Mouse (Mus musculus): ENCODE data around the gene Ackr2.

Gene Ackr2

DNA sequence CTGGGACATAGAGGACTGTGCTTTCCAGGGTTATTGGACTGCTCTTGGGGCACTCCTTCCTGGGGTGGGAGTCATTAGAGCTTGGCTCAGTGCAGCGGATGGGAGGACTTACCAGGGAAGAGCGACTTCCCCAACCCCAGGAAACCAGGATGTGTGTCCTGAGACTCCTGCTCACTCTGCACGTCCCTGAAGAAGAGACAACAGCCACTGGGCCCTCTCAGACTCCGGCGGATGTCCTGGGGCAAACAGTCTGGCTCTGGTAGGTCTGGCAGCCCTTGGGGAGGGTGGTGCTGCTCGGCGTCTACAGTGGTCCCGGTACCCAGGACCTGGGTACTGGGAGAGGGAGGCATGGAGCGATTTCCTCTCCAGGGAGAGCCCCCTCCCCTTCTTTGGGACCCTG lies at the start of gene Ackr2:
Gene Ackr2, plus strand, starts transcription at position 111 of the 400 bp plus-strand sequence.
- DNase-seq (ENCODE audit: inconsistent age in 2 of 2, low spot score in 1 of 2), result peak in 1 of 2 experiments; percentile 26

DNA sequence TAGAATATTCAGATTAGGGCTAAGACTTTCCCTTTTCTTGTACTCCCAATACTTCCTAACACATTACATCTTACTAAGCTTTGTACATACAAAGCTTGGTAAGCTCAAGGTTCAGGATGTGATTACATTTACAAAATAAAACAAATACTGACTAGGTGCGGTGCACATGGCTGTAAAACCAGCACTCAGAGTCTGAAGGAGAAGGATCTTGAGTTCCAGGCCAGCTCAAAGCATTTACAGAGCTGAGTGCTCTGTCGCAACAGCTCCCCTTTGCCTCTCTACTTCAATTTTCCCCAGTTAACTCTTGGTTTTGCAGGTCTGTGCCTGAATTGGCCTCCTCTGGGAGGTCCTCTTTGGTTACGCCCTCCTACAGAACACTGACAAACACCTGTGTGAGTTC lies 43.9 kb upstream of the Ackr2 start:
- DNase-seq (ENCODE audit: inconsistent age in 2 of 2, low spot score in 1 of 2), result no peak

DNA sequence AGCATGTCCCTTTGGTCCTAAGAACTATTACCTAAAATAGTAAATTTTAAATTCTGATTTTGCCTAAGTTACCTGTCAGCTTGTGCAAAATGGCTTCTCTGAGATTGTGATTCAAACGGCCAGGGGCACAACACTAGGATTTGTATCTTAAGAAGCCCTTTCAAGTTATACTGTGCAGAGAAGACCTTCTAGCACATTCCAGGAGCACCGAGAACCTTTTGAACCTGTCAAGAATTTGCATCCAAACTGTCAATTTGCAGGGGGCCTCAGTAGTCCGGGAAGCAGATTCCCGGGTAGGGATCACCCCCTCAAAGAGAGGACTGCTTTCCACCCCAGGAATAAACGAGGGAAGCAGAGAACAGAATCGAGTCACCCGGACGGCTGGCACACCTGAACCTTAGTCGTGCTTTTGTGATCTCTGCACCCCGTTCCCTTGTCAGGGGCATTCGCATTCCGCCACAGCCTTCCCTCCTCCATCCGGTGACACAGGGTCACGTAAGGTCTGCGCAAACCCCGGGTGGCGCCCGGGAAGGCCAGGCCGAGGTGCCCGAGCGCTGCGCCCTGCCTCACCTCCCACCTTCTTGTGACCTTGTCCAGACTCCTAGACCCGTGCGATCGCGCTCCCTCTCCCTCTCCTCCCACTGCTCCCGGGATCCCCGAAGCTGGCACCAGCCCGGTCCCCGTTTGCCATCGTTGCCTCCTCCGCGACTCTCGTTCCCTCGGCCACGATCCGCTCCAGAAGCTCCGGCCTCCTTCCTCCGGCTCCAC lies 41.3 kb upstream of the Ackr2 start:
- no peak for DNase-seq (ENCODE audit: inconsistent age in 2 of 2, low spot score in 1 of 2)

DNA sequence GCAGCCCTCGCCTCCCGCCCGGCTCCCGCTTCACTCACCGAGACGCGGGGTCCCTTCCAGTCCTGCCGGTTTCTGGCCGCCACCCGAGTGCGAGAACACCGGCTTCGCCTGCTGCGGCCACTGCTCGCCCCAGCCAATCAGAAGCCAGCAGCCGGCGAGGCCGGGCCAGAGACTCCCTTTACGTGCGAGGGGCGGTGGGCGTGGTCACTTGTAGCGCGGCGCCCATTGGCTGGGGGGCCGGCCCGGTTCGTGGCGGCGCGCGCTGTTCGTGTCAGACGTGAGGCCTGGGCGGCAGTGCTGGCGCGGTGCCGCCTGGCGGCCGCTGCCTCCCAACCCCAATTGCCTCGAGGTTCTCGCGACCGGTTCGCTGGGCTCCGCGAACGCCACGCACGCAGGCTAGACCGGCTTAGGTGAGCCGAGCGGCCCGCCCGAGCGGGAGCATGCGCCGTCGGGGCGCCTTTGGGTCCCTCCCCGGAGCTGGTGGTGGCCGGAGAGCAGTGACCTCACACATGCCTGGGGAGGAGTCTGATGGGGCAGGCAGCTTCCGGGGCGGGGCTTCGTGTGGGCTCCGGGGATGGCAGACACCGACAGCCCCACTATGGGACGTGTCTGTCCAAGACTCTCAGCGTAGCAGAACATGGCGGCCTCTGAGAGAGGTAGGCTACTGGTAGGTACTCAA lies 40.5 kb upstream of the Ackr2 start:
- DNase-seq (ENCODE audit: inconsistent age in 2 of 2, low spot score in 1 of 2), result peak; percentile 99 to 100

DNA sequence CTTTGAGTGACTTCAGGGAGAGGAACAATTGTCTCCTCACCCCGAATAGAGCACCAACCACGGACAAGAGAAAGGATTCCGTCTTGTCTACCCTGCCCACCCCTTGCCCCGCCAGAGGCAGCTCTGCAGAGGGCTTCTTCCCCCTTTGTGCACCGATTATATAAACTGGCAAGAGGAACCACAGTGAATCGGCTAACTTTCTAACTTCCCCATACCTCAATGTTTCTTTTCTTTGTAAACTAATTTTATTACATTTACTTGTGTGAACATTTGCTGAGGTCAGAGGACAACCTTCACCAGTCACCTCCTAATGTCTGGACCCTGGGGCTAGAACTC lies 40.0 kb upstream of the Ackr2 start, which contains the start of gene Higd1a:
Gene Higd1a, minus strand, starts transcription at position 210 of the 336 bp plus-strand sequence.
- no peak for DNase-seq (ENCODE audit: inconsistent age in 2 of 2, low spot score in 1 of 2)

DNA sequence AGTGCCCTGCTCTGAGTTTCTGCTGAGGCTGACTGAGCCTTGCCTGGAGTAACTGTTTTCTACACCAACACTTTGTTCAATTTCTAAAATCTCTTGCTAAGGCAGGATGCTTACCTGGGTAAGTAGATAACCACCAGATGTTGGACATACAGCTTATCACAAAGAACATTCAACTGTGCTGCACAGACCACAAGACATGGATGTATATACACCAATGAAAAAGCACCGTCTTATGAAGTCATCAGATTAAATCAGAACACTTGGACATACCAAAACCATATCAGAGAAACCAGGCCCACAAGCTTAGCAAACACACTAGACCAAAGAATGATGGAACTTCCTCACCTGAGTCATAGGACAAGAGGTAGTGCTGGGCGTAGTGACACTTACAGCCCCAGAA lies 38.8 kb upstream of the Ackr2 start:
- no peak for DNase-seq (ENCODE audit: inconsistent age in 2 of 2, low spot score in 1 of 2)

DNA sequence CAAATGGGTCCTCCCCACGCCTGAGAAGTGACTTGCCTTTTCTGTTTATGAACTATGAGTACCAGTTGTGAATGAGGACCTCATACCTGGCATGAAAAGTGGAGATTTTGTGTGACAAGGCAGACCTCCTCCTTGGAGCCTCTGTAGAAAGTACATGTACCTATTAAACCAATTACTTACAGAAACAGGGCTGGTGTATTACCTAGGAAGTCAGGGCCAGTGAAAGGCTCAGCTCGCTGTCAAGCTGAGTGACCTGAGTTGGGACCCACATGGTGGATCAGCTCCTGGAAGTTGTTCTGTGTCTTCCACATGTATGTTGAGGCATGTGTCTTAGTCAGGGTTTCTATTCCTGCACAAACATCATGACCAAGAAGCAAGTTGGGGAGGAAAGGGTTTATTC lies 37.2 kb upstream of the Ackr2 start:
- no peak for DNase-seq (ENCODE audit: inconsistent age in 2 of 2, low spot score in 1 of 2)

DNA sequence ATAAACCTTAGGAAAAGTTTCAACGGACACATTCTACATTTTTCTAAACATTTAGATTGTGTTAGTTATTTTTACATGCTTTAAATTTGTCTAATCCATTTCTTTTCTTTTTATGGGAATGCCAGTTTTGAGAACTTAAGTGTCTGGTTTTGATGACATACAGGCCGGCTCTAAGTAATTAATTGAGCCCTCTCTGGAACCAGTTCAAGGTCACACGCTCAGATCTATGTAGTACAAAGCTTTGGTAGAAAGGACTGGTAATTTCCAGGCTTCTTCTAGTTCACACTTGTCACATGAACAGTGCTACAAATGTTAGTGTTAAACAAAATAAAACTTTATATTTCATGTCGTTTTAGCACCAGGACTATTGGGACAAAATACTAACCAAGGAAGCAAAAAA lies 33.3 kb upstream of the Ackr2 start:
- DNase-seq (ENCODE audit: inconsistent age in 2 of 2, low spot score in 1 of 2), result peak in 1 of 2 experiments; percentile 76

DNA sequence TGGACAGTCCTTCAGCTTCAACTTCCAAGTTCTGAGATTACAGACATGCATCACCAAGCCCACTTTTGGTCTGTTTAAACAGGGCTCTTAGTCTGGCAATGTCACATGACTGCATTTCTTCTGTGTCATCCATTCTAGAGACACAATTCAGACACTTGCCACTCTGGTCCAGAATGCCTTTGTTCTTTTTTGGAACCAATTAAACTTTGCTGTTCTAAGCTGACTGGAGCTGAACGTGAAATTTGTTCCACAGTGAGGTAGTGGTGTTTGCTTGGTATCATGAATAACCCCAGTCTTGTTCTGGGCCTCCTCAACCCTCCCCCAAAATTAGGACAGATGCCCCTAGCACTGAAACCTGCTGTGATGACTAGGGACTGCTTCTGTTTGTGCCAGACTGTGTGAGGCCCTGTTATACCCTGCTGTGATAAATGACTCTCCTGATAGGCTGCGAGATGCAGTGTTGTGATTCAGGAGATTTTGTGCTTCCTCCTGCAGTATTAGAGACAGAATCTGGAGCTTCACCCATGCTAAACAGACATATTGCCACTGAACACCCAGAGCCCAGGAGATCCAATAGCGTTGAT lies 32.6 kb upstream of the Ackr2 start:
- DNase-seq (ENCODE audit: inconsistent age in 2 of 2, low spot score in 1 of 2), result peak in 1 of 2 experiments; percentile 61

DNA sequence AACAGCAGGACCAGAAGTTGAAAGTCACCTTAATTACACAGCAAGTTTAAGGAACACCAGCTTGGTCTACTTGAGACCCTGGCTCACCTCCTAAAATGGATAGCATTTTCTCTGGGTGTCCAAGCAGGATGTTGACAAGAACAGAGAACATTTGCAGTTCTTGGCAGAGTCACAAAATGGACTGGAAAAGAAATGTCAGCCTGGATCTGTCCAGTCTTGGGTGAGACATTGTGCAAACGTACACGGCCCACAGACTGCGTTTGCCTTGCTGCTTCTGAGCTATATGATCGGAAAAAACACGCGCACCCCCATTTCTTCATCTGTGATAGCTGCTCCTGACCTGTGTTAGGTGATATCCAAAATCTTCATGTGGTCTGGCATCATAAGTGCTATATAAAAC lies 30.5 kb upstream of the Ackr2 start:
- no peak for DNase-seq (ENCODE audit: inconsistent age in 2 of 2, low spot score in 1 of 2)

DNA sequence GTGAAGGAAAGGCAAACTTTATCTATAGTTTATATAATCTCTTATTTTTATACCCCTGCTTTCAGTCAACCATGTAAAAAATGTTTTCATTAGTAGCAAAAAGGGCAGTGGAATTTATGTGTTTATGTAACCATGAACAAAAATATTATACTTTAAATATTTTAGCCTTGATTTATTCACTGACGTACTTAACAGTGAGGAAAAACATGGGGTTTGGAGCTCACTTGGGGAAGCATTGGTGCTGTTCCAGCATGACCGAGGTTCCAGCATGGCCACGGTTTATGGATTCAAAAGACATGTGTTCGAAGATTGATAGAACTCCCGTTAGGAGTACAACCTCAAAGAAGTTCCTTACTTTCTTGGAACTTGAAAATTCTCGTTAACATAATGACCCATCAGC lies 29.9 kb upstream of the Ackr2 start:
- no peak for DNase-seq (ENCODE audit: inconsistent age in 2 of 2, low spot score in 1 of 2)

DNA sequence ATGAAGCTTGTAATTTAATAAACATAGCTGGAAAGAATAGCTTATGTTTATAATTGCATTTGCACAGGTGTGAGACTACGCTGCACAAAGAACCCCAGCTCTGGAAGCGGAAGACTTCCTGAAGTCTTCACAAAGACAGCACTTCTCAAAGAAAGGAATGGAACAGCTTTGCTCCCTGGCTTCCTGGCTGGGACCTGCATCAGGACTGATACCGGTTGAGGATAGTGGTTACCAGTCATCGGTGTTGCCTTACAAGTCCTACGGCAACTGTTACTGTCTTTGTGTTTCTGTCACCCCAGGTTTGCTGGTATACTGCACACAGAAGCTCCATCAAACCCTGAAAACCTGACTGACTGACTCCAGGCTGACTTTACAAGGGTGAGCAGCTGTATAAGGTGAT lies 28.7 kb upstream of the Ackr2 start:
- DNase-seq (ENCODE audit: inconsistent age in 2 of 2, low spot score in 1 of 2), result no peak

DNA sequence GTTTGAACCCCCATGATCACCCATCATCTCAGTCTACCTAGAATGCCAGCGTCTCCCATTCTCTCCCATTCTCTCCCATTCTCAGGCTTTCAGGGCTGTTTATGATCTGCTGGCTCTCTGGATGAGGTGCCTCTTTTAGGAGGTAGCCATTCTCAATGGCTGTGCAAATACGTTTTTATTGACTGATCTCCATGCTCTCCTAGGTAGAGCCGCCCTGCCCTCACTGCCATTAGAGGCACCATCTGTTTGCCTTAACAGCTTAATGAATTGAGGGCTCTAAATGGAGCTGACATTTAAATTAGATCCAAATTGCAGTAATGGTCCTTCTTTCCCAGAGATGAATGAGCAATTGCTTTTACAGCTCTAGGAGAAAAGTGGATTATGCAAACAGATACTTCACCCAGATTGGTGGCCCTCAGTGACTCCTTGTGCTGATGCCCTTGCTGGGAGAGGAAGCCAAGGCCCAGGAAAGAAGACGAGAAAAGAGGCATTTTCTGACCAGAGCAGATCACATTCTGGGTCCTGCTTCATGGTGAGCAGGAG lies 28.1 kb upstream of the Ackr2 start:
- no peak for DNase-seq (ENCODE audit: inconsistent age in 2 of 2, low spot score in 1 of 2)

DNA sequence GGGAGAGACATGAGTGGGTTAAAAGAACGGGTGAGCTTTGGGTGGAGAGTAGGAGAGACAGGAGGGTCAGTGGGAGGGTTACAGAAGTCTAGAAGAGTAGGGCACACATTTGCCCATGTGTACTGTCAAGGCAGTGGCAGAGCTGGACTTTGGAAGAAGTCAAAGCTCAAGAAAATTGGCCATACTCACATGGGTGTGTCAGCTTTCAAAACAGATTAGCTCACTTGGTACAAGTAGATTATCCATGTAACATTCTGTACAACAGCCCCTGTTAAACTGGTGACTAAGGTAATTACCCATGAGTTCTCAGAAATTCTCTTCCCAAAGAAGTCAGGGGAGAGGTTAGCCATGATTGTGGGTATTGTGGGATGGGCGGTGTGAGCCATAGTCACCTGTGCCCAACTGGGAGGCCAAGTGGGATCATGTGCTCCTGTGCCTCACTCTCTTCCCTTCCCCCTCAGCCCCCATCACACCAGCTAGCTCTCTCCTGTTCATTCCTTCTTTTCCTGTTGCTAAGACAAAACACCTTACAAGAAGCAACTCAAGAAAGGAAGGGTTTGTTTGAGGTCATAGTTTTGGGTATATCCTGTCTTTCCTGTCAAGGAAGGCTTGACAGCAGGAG lies 26.0 kb upstream of the Ackr2 start:
- no peak for DNase-seq (ENCODE audit: inconsistent age in 2 of 2, low spot score in 1 of 2)

DNA sequence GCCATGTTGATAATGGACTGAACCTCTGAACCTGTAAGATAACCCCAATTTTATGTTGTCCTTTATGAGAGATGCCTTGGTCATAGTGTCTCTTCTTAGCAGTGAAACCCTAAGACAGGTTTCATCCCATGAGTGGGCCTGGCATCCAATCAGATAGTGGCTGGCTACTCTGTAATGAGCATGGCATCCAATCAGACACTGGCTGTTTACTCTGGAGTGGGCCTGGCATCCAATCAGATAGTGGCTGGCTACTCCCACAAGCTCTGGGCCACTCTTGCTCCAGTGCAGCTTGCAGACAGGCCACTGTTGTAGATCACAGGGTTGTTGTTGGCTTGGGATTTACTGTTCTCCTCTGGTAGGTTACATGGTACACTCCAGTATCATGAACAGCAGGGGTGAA lies 24.6 kb upstream of the Ackr2 start:
- DNase-seq (ENCODE audit: inconsistent age in 2 of 2, low spot score in 1 of 2), result no peak

DNA sequence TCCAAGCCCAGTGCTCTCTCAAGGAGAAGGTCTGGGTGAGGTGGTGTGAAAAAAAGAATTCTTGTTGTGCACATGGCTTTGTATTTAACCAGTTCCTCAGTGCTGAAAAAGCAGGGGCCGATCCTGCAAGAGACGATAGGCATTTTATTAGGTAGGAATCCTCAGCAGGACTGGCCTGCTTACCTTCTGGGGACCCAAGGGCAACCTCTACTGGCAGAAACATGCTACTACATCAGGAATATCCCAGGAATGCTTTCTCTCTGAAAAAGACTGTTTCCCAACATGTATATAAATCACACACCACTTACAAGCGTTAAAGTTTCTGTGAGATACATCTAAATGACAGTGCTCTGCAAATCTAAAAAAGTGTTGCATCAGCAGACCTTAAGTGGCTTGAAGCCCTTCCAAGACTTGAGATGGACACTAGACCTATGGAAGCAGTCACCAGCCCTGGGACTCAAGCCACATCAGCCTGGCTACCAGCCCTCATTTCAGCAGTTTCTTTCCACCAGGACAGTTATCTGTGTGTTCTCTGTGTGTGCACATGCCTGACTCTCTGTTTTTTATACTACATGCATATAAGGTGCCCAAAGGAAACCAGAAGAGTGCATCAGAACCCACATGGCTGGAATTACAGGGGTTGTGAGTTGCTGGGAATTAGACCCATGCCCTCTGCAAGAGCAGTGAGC lies 21.0 kb upstream of the Ackr2 start:
- DNase-seq (ENCODE audit: inconsistent age in 2 of 2, low spot score in 1 of 2), result peak; percentile 68 to 92

DNA sequence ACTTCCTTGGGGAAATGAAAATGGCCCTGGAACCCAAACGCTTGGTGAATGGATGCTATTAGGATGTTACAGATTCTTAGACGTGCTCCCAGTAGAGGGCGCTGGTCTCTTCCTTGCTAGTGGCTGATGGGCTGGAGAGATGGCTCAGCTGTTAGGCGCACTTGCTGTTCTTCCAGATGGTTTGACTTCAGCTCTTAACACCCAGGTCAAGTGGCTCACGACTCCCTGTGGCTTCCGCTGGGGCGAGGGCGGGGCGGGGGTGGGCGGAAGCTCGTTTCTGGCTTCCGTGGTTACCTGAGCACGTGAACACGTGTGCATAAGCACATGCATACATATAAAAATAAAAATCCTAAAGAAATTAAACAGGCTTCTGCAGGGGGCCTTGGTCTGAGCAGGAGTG lies 17.3 kb upstream of the Ackr2 start:
- peak; percentile 82 to 90 for DNase-seq (ENCODE audit: inconsistent age in 2 of 2, low spot score in 1 of 2)

DNA sequence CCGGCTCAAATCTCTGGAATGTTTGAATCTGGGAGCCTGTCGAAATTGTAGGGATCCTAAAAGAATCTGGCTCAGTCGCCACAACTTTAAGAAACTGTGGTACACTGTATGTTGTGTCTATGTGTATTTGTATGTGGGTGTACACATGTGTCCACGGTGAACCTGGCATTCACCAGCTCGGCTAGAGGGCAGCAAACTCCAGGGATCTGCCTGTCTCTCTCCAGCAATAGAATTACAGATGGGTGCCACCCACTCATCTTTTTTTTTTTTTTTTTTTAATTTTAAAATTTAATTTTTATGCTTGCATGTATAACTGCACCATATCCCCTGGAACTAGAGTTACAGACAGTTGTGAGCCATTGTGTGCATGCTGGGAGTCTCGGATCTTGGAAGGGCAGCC lies 16.9 kb upstream of the Ackr2 start:
- DNase-seq (ENCODE audit: inconsistent age in 2 of 2, low spot score in 1 of 2), result peak; percentile 47 to 67

DNA sequence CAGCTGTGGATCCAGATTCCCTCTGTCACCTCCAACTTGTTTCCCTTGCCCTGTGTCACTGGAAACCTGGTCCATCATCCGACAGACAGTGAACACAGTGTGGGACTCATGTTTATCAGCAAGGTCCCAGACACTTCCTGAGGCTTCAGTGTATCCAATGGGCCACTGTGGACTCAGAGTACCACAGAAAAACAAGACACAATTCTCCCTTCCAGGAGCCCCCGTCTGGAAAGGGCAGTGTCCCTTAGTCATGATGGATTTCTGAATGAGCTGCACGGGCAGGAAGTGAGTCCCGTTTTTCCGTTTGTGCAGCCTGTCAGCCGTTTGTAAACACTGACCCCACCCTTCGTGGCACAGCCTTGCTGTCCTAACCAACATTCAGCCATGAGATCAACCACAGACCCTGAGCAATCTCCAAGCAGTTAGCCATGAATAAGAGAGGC lies 16.1 kb upstream of the Ackr2 start:
- peak; percentile 43 to 62 for DNase-seq (ENCODE audit: inconsistent age in 2 of 2, low spot score in 1 of 2)

DNA sequence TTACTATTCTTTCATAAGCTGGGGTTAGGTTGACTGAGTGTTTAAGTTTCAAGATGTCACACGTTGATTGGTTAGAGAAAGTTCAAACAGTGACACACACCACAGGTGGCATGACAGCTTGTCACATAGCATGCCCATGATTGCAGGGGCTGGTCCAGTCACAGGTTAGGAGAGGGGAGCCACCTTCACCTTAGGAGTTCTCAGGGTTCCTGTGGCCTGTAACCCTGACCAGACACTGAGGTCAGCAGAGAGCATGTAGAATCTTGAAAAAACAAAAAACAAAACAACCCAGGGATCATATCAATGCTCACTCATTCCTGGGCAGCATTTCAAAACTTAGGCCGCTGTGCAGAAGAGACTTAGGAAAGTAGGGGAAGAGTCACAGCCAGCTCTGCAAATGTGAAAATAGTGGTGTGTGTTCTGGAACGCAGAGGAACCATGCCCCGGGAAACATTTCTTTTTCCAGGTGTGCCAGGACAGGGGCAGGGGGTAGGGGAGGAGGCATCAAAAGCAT lies 8.2 kb upstream of the Ackr2 start:
- DNase-seq (ENCODE audit: inconsistent age in 2 of 2, low spot score in 1 of 2), result peak in 1 of 2 experiments; percentile 67

Measured in adrenal gland, adult (tissue).